Mouse (Mus musculus) left cerebral cortex, postnatal 10 days (tissue): ENCODE data around the gene Mtf2. TPM values are rescaled to one million over a fixed set of nuclear protein-coding genes. Genes with fewer than 3 reads are reported as not detected.
"Not testable (repeated sequence)": the region's sequence is repeated elsewhere in the genome, so short reads cannot be mapped to it uniquely, and the experiment has no call there.

Experiments
- DNase-seq, 2 experiments: peaks; one replicate each; pipeline ENCODE4 v3.0.0; 2021 to 2022; ENCODE audit warnings: low spot score in 2 of 2, mixed read lengths in 1 of 2; ENCODE audit errors: extremely low spot score in 1 of 2
- intact Hi-C: fragments of 180-260 bp; cut with DNase I; formaldehyde crosslinking; loops from one replicate; pipeline ENCODE4 v1.15.1; 2025
- total RNA-seq, 2 experiments: library from RNA; stranded (reverse); gene quantifications; 2 replicates each; pipeline ENCODE4 v1.2.3; 2021

Gene Mtf2
- 10 to 100 TPM; 59.3 to 60.0 TPM for total RNA-seq

GRCm38 (mm10) chr5:108065465-108066411, at the start of gene Mtf2:
Mtf2 (plus strand) TSS chr5:108065674.
- intact Hi-C loops: no loop called here
- DNase-seq: peak; percentile 95 to 97

DNA sequence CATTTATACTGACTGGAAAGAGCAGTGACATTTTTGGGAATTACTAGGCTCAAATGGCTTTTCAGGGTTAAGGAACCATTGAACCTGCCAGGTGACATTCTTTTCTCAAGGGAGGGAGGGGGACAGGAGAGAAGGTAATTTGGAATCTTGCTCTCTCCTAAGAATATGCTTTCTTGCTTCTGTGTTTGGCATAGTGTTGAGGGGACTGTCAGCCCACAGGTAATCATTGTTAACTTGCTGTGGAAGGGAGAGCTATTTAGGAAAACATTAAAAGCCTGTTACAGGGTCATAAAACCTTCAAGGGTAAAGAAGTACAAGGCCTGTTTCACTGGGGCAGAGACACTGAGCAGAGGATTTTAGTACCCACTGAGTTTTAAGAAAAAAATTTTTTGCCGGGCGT, 48.2 kb upstream of the Mtf2 start:
- DNase-seq: no peak
- intact Hi-C loops: no loop called here

GRCm38 (mm10) chr5:108019367-108019766, 46.1 kb upstream of the Mtf2 start:
- intact Hi-C loops: no loop called here
- DNase-seq: no peak

- no peak for DNase-seq
- intact Hi-C loops: no loop called here
These were observed 44.1 kb upstream of the Mtf2 start for GRCm38 (mm10) chr5:108021346-108021745.

GRCm38 (mm10) chr5:108028230-108028629, 37.2 kb upstream of the Mtf2 start:
- no peak for DNase-seq
- intact Hi-C loops: no loop called here

DNA sequence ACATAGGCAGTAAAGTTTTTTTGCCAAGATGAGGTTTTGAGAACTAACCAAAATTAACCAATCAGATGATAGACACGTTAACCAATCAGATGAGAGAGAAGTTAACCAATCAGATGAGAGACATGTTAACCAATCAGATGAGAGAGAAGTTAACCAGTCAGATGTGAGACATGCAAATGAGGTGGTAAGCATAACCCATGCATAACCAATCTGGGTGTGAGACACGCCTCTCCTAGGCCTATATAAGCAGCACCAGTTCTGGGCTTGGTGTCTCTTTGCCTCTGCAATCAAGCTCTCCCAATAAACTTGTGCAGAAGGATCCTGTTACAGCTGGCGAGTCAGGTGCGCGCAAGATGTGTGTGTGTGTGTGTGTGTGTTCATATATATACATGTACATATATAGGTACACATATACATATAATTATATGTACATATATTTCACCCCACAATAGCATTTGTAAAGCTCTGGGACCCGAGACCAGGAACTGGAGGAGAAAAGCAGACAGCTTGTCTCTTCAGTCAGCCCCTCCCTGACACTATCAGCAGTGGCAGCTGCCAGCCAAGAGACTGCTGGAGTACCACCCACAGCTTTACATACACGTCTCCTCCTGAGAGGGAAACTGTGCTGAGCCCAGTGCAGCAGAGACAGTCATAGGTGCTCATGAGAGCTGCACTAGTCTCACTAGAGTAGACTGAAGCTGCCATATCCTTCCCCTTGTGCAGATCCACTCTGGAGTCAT, 36.5 kb upstream of the Mtf2 start:
- DNase-seq, intact Hi-C loops: not testable (repeated sequence)

DNA sequence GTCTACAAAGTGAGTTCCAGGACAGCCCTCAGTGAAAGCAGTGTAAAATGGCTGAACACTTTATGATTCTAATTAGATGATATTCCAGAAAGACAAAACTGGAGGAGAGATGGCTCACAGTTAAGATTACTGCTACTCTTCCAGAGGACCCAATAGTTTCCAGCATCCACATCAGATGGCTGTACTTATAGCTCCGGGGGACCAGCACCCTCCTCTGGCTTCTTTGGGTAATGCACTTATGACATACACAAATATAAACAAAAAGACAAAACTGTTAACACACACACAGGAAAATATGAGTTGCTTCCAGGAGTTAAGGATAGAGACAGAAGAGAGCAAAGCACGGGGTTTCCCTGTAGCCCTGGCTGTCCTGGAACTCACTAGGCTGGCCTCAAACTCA, 35.5 kb upstream of the Mtf2 start:
- intact Hi-C loops: loop anchor here (5.0 kb wide), 1 partner anchor 108 kb away; no protein-coding TSS in a partner anchor
- DNase-seq: no peak

GRCm38 (mm10) chr5:108031267-108031666, 34.2 kb upstream of the Mtf2 start:
- no peak for DNase-seq
- intact Hi-C loops: loop anchor here (5.0 kb wide), 1 partner anchor 109 kb away; no protein-coding TSS in a partner anchor

DNA sequence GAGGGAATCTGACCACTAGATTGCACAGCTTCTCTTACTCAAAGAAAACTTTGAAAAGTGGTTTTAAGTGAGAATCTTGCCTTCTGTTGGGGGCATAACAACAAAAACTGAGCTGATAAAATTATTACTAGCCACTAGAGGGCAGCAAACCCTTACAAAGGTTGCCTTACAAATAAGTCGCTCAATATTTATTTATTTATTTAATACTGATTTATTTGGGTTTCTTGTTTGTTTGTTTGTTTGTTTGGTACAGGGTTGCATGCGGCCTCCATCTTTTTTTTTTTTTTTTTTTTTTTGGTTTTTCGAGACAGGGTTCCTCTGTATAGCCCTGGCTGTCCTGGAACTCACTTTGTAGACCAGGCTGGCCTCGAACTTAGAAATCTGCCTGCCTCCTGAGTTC, 31.3 kb upstream of the Mtf2 start:
- DNase-seq: peak in 1 of 2 experiments; percentile 49
- intact Hi-C loops: loop anchor here (5.0 kb wide), 1 partner anchor 112 kb away; no protein-coding TSS in a partner anchor

DNA sequence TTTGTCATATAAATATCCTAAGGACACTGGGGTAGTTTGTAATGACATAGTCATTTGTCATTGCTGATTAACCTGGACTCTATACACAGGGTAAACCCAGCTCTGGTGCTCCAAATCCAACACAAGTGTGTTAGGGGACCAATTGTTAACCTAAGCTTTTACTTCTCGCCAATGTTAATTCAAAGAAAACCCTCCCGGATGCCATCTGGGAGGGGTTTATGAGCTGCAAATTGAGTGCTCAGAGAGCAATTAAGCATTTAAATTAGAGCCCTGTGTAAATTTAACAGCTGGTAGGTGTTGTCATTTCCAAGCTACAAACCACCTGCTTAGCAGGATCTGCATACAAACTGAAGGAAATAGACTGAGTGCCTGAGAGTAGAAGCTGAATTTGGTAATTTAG, 30.0 kb upstream of the Mtf2 start:
- no peak for DNase-seq
- intact Hi-C loops: no loop called here

GRCm38 (mm10) chr5:108042061-108042460, 23.4 kb upstream of the Mtf2 start:
- intact Hi-C loops: no loop called here

GRCm38 (mm10) chr5:108043908-108044307, 21.6 kb upstream of the Mtf2 start:
- intact Hi-C loops: no loop called here
- no peak for DNase-seq

More at GRCm38 (mm10) chr5:108042061-108042460, 23.4 kb upstream of the Mtf2 start:
- no peak for DNase-seq

- DNase-seq: no peak
- intact Hi-C loops: no loop called here
These were observed 15.7 kb upstream of the Mtf2 start for GRCm38 (mm10) chr5:108049711-108050268.

DNA sequence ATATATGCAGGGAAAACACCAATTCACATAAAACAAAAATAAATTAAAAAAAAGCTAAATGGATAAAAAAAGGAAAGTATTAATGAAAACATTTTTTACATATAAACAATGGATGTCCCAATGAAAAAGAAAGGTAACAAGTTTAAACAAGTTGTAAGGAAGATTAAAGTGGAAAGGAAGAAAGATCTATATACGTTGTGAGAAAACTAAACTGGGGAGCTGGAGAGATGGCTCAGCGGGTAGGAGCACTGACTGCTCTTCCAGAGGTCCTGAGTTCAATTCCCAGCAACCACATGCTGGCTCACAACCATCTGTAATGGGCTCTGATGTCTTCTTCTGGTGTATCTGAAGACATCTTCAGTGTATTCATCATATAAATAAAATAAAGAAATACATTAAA, 14.4 kb upstream of the Mtf2 start:
- DNase-seq: no peak
- intact Hi-C loops: no loop called here

DNA sequence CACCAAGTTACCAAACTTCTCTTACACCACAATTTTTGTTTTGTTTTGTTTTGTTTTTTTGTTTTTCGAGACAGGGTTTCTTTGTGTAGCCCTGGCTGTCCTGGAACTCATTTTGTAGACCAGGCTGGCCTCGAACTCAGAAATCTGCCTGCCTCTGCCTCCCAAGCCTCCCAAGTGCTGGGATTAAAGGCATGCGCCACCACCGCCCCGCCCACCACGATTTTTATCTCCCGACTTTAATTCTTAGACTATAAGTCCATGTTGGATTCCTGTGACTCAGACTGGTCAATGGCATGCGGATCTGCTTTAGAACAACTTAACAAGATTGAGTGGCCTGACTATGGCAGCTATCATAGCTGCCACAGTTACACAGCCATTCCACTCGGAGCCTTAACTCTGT, 13.7 kb upstream of the Mtf2 start:
- not testable (repeated sequence) for DNase-seq

DNA sequence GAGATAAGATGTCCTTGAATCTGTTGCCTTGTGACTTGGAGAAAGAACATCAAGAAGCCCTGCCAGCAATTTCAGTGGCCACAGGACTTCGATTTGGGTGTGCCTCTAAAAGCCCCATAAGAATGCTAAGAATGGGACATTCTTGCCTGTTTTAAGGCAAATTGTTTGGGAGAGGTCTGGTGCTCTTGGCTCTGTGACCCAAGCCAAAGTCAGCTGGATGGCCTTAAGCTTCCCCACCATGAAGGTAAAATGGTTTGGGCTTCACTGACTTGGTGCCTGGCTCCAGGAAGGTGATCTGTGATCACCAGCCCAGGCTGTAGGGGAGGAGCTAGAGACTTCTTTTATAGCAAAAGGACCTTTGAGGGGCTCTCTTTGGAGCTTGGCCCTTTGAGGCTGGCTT, 13.3 kb upstream of the Mtf2 start:
- DNase-seq: no peak
- intact Hi-C loops: no loop called here

More for the DNA sequence above, 13.7 kb upstream of the Mtf2 start:
- intact Hi-C loops: not testable (repeated sequence)

GRCm38 (mm10) chr5:108053566-108053965, 11.9 kb upstream of the Mtf2 start:
- DNase-seq: no peak
- intact Hi-C loops: no loop called here

GRCm38 (mm10) chr5:108060413-108060812, 5.1 kb upstream of the Mtf2 start:
- no peak for DNase-seq
- intact Hi-C loops: no loop called here

GRCm38 (mm10) chr5:108072301-108072700, 6.8 kb downstream of the Mtf2 start:
- intact Hi-C loops: no loop called here

More at GRCm38 (mm10) chr5:108072301-108072700, 6.8 kb downstream of the Mtf2 start:
- no peak for DNase-seq
